Comparison of ENCODE assay signal across 9 mouse cellular contexts in the genomic region with DNA sequence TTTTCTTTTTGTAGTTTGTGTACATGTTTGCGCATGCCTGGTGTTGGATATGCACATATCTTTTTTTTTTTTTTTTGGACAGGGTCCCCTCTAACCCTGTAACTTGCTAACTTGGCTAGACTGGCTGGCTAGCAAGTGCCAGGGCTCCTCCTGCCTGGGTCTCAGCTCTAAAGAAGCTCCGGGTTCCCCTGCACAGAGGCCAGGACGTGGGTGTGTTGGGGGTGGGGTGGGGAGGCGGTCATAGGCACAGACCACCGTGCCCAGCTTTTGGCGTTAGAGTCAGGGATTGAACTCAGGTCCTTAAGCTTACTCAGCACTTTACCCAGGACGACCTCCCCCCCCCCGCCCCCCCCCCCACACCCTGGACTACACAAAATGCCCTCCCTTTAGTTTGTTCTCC. TPM values are rescaled to one million over a fixed set of nuclear protein-coding genes. Genes with fewer than 3 reads are reported as not detected.
A peak's percentile ranks its signal among the peaks of the same experiment; 100 is the strongest.
DNase-seq lines count a peak whose midpoint lies in the region; ATAC-seq and TF ChIP-seq lines count a peak whose summit lies in the region.
"Had no signal": no experiment of that assay in that cellular context is flagged by ENCODE, and none has a peak within 500 bp of the region (broad histone marks: within the 10 kb centered on the region; RNA-seq: fewer than 3 reads in every experiment).

No protein-coding gene starts in this region.

- peak overlapping the region; percentile 91; the same call in 1 of the 2 replicates for H3K4me3 ChIP-seq in heart, embryonic 13.5 days
- peak overlapping the region; percentile 72; the same call in 1 of the 2 replicates for H3K4me3 ChIP-seq in ES-Bruce4 (ENCODE audit: low read depth, low read length)
- peak overlapping the region; percentile 63 for H3K4me3 ChIP-seq in hindbrain, embryonic 11.5 days (ENCODE audit: low read depth, low read length)
- H3K4me3 ChIP-seq in liver, postnatal 0 days (ENCODE audit: low read depth, low read length), result peak overlapping the region; percentile 69

- peaks cover 24% of the 10 kb centered on the region for H3K4me1 ChIP-seq in heart, embryonic 13.5 days
- no peaks in the 10 kb centered on the region for H3K4me1 ChIP-seq in ES-Bruce4 (ENCODE audit: control insufficient read depth, insufficient read depth, low read length)
- H3K4me1 ChIP-seq in hindbrain, embryonic 11.5 days (replicated peaks; ENCODE audit: control insufficient read depth, insufficient read depth, low read length), result peaks cover 2% of the 10 kb centered on the region; the same call in 1 of the 2 replicates
- H3K4me1 ChIP-seq in liver, postnatal 0 days (ENCODE audit: insufficient read depth), result peaks cover 17% of the 10 kb centered on the region

- no peaks in the 10 kb centered on the region for H3K9me3 ChIP-seq in heart, embryonic 13.5 days
- no peaks in the 10 kb centered on the region for H3K9me3 ChIP-seq in ES-Bruce4 (replicated peaks; ENCODE audit: control insufficient read depth, insufficient read depth, low read length, poor library complexity, severe bottlenecking)
- H3K9me3 ChIP-seq in hindbrain, embryonic 11.5 days (ENCODE audit: control insufficient read depth, low read length), result no peaks in the 10 kb centered on the region
- no peaks in the 10 kb centered on the region for H3K9me3 ChIP-seq in liver, postnatal 0 days (ENCODE audit: low read length)

- peak overlapping the region; percentile 93 for H3K9ac ChIP-seq in heart, embryonic 13.5 days
- no peak overlapping the region for H3K9ac ChIP-seq in ES-Bruce4 (ENCODE audit: low read depth, poor library complexity, severe bottlenecking)
- H3K9ac ChIP-seq in hindbrain, embryonic 11.5 days (ENCODE audit: low read depth, low read length), result no peak overlapping the region
- H3K9ac ChIP-seq in liver, postnatal 0 days (replicated peaks), result peak overlapping the region; percentile 39

- ATAC-seq in heart, embryonic 13.5 days (ENCODE audit: extremely low read depth, insufficient number of reproducible peaks, low FRiP score, low TSS enrichment), result no peak
- ATAC-seq in hindbrain, embryonic 11.5 days (ENCODE audit: low FRiP score), result no peak
- no peak for ATAC-seq in liver, postnatal 0 days

- H3K27ac ChIP-seq in heart, embryonic 13.5 days (replicated peaks), result no peak overlapping the region
- no peak overlapping the region for H3K27ac ChIP-seq in ES-Bruce4 (ENCODE audit: insufficient read depth, low read length)
- no peak overlapping the region for H3K27ac ChIP-seq in hindbrain, embryonic 11.5 days (ENCODE audit: low read depth, low read length)
- H3K27ac ChIP-seq in liver, postnatal 0 days (ENCODE audit: low read depth), result peak overlapping the region; percentile 90

- no peaks in the 10 kb centered on the region for H3K27me3 ChIP-seq in heart, embryonic 13.5 days (replicated peaks)
- no peaks in the 10 kb centered on the region for H3K27me3 ChIP-seq in ES-Bruce4 (ENCODE audit: control insufficient read depth, insufficient read depth, low read length, poor library complexity, severe bottlenecking)
- H3K27me3 ChIP-seq in hindbrain, embryonic 11.5 days (ENCODE audit: control insufficient read depth, insufficient read depth, low read length), result no peaks in the 10 kb centered on the region
- no peaks in the 10 kb centered on the region for H3K27me3 ChIP-seq in liver, postnatal 0 days (ENCODE audit: insufficient read depth, low read length)

- TF ChIP-seq POLR2A in ES-Bruce4 (IDR thresholded peaks at IDR 0.05; ENCODE audit: insufficient read depth, low read length), result no peak

- 38% methylated on average over 8 of the region's 8 CpGs for WGBS in heart, embryonic 13.5 days
- WGBS in hindbrain, embryonic 11.5 days, result 42% methylated on average over 8 of the region's 8 CpGs
- 32% methylated on average over 7 of the region's 8 CpGs for WGBS in liver, postnatal 0 days (ENCODE audit: insufficient replicate concordance)

- peaks cover 21% of the 10 kb centered on the region for H3K36me3 ChIP-seq in heart, embryonic 13.5 days
- no peaks in the 10 kb centered on the region for H3K36me3 ChIP-seq in ES-Bruce4 (ENCODE audit: control insufficient read depth, insufficient read depth, low read length, poor library complexity, severe bottlenecking)
- 0 out of 2 replicates have a peak, but pooled peaks cover 2% of the 10 kb centered on the region for H3K36me3 ChIP-seq in hindbrain, embryonic 11.5 days (ENCODE audit: control insufficient read depth, insufficient read depth, low read length)
- peaks cover 7% of the 10 kb centered on the region; the same call in 1 of the 2 replicates for H3K36me3 ChIP-seq in liver, postnatal 0 days (replicated peaks; ENCODE audit: insufficient read depth, low read length)

- TF ChIP-seq CTCF in ES-Bruce4 (IDR thresholded peaks at IDR 0.05; ENCODE audit: low read depth, low read length), result no peak
- TF ChIP-seq CTCF in liver, postnatal 0 days (IDR thresholded peaks at IDR 0.05; ENCODE audit: low read depth), result no peak

- H3K4me2 ChIP-seq in heart, embryonic 13.5 days, result peak overlapping the region; percentile 96
- H3K4me2 ChIP-seq in hindbrain, embryonic 11.5 days (replicated peaks; ENCODE audit: low read depth, low read length), result peak overlapping the region; percentile 83; the same call in 1 of the 2 replicates
- H3K4me2 ChIP-seq in liver, postnatal 0 days (ENCODE audit: low read depth, low read length), result peak overlapping the region; percentile 96

- DNase-seq in heart, postnatal 4 days, result no peak
- DNase-seq in hindbrain, embryonic 11.5 days (ENCODE audit: low spot score), result no peak
- DNase-seq in liver, postnatal 0 days, result no peak
- DNase-seq in thymus, adult 18-20 months, result no peak
- DNase-seq in adrenal gland, adult 18-20 months (ENCODE audit: low spot score in 2 of 2), result no peak
- no peak for DNase-seq in right cerebral cortex, postnatal 36 days (ENCODE audit: low spot score in 2 of 2)

- no peak for TF ChIP-seq EP300 in ES-Bruce4 (IDR thresholded peaks at IDR 0.05; ENCODE audit: insufficient read depth, low read depth, low read length)
- TF ChIP-seq EP300 in liver, postnatal 0 days (IDR thresholded peaks at IDR 0.05; ENCODE audit: low read depth), result no peak

RNA-seq across cellular contexts. Expression of gene Letmd1, which starts 1.1 kb away (rescaled TPM):
- 15.3 and 15.8 TPM in 2 replicates for polyA plus RNA-seq in heart, embryonic 13.5 days (2015; fragmentation: Nextera tagmentation; extraction: Ambion mirVana)
- total RNA-seq in heart, postnatal 4 days (2021), result 10 to 100 TPM; 15.3 to 15.8 TPM
- 9.5 and 10.3 TPM in 2 replicates for polyA plus RNA-seq in ES-Bruce4 (2011; ENCODE audit: insufficient read depth, insufficient read length, low read depth, missing spikeins)
- 39.0 and 48.6 TPM in 2 replicates for polyA plus RNA-seq in hindbrain, embryonic 11.5 days (2014; fragmentation: Nextera tagmentation; extraction: Ambion mirVana)
- 14.4 and 16.3 TPM in 2 replicates for polyA plus RNA-seq in liver, postnatal 0 days (2015; fragmentation: Nextera tagmentation; extraction: Ambion mirVana)
- total RNA-seq in adrenal gland, adult 18-20 months (2021), result 100 to 1,000 TPM; 147 to 279 TPM

RNA-seq across cellular contexts. Expression of gene Csrnp2, which starts 27.6 kb away (rescaled TPM):
- 8.7 and 8.9 TPM in 2 replicates for polyA plus RNA-seq in heart, embryonic 13.5 days (2015; fragmentation: Nextera tagmentation; extraction: Ambion mirVana)
- 1 to 10 TPM; 5.9 to 6.5 TPM for total RNA-seq in heart, postnatal 4 days (2021)
- 6.6 and 6.8 TPM in 2 replicates for polyA plus RNA-seq in ES-Bruce4 (2011; ENCODE audit: insufficient read depth, insufficient read length, low read depth, missing spikeins)
- 21.8 and 26.1 TPM in 2 replicates for polyA plus RNA-seq in hindbrain, embryonic 11.5 days (2014; fragmentation: Nextera tagmentation; extraction: Ambion mirVana)
- polyA plus RNA-seq in liver, postnatal 0 days (2015; fragmentation: Nextera tagmentation; extraction: Ambion mirVana), result 0.89 and 1.1 TPM in 2 replicates
- total RNA-seq in adrenal gland, adult 18-20 months (2021), result 1 to 10 TPM; 5.3 to 5.5 TPM

RNA-seq across cellular contexts. Expression of gene Slc11a2, which starts 42.9 kb away (rescaled TPM):
- 12.8 and 13.2 TPM in 2 replicates for polyA plus RNA-seq in heart, embryonic 13.5 days (2015; fragmentation: Nextera tagmentation; extraction: Ambion mirVana)
- total RNA-seq in heart, postnatal 4 days (2021), result 10 to 100 TPM; 40.4 to 43.9 TPM
- 24.0 and 29.9 TPM in 2 replicates for polyA plus RNA-seq in ES-Bruce4 (2011; ENCODE audit: insufficient read depth, insufficient read length, low read depth, missing spikeins)
- 19.1 and 24.1 TPM in 2 replicates for polyA plus RNA-seq in hindbrain, embryonic 11.5 days (2014; fragmentation: Nextera tagmentation; extraction: Ambion mirVana)
- 15.0 and 16.3 TPM in 2 replicates for polyA plus RNA-seq in liver, postnatal 0 days (2015; fragmentation: Nextera tagmentation; extraction: Ambion mirVana)
- 100 to 1,000 TPM; 110 to 132 TPM for total RNA-seq in adrenal gland, adult 18-20 months (2021)

RNA-seq across cellular contexts. Expression of gene Gm5475, which starts 45.8 kb away (rescaled TPM):
- polyA plus RNA-seq in heart, embryonic 13.5 days (2015; fragmentation: Nextera tagmentation; extraction: Ambion mirVana), result 0.05 TPM in 1 of 2 replicates, not detected in the other
- total RNA-seq in heart, postnatal 4 days (2021), result not detected
- polyA plus RNA-seq in ES-Bruce4 (2011; ENCODE audit: insufficient read depth, insufficient read length, low read depth, missing spikeins), result not detected in 2 replicates
- not detected in 2 replicates for polyA plus RNA-seq in hindbrain, embryonic 11.5 days (2014; fragmentation: Nextera tagmentation; extraction: Ambion mirVana)
- polyA plus RNA-seq in liver, postnatal 0 days (2015; fragmentation: Nextera tagmentation; extraction: Ambion mirVana), result 0.04 TPM in 1 of 2 replicates, not detected in the other
- not detected for total RNA-seq in adrenal gland, adult 18-20 months (2021)
- polyA plus RNA-seq: limb, embryonic 11.5 days had no signal

Comparison
In these comparisons a context has a peak if more than half of its experiments do, and no peak if none do; other contexts are left out.
1. H3K9ac ChIP-seq: peak in heart, embryonic 13.5 days (single experiment) and liver, postnatal 0 days (single experiment); none in ES-Bruce4 (single experiment) and hindbrain, embryonic 11.5 days (single experiment).
2. Peak in every context shown above with its lines, with median percentiles within 50 percentile points of each other: H3K4me2 ChIP-seq and H3K4me3 ChIP-seq.